Mouse (Mus musculus): ENCODE data around the gene Mtss1l. TPM values are rescaled to one million over a fixed set of nuclear protein-coding genes. Genes with fewer than 3 reads are reported as not detected.

The Mtss1l gene
- polyA plus RNA-seq (2015; fragmentation: Nextera tagmentation; extraction: Ambion mirVana): 11.1 and 11.5 TPM in 2 replicates

DNA sequence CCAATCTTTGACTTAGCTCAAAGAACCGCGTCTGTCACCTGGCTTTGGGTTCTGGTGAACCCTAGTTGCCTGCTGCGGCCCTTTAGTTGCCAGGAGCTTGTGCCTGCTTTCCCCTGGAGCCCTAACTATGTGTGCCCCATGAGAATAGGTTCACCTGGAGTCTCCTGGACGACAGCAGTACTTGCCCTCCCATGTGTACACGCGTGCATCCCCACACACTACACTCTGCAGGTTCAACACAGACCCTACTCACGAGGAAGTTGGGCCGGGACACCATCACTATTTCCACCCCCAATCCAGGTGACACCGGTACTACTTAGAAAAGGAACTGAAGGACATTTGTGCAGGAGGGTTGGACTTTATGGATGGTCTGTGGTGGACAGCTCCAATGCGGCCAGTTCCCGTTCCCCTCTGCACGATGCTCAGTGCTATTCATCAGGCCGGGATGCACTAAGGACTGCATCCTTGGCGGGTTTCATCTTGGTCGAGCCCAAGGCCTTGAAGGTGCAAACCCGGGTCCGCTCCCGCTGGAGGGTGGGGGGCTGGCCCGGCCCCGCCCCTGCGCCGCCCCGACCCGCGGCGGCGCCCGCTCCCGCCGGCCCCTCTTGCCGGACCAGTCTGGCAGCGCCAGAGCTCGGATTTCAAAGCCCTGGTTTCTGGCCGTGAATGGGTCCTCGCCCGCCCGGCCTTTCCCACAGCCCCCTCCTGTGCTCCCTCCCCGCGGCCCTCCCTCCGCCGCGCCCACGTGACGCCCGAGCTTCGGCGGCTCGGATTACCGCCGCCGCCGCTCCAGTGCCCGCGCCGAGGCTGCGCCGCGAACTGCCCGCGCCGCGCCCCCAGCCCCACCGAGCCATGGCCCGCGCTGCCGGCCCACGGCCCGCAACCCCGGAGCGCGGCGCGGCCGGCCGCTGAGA, at the start of gene Mtss1l:
Gene Mtss1l (plus strand): TSS at position 792 of the 914 bp plus-strand sequence.
- Histone ChIP-seq H3K4me3 (peak within 1 kb of the TSS; percentile 76), H3K36me3 (ENCODE audit: poor library complexity, severe bottlenecking) (peaks cover 13% of the 10 kb centered on the region; the same call in 1 of the 2 replicates), H3K27ac (peak within 1 kb of the TSS; percentile 82), H3K27me3 (no peaks in the 10 kb centered on the region), H3K4me1 (peaks cover 71% of the 10 kb centered on the region), H3K9me3 (replicated peaks) (no peaks in the 10 kb centered on the region), H3K4me2 (peak within 1 kb of the TSS; percentile 75), H3K9ac (peak within 1 kb of the TSS; percentile 92)
- ATAC-seq: peak; percentile 78
- 6% methylated on average over 35 of the region's 75 CpGs for WGBS

DNA sequence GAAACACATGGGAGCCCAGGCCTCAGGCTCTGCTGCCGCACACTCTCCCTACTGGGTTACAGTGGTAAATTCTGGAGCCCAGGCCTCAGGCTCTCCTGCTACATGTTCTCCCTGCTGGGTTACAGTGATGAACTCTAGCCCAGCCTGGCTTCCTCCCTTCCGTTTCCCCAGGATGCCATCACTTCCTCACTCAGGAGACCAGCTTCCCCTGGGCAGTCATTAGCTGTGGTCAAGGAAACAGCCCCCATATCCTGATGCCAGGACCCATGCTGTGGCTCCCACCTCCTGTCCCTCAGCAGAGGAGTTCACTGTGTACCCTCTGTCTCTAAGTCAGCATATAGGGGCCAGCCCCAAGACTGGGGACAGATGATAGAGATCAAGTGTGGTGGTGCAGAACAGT, 49.1 kb upstream of the Mtss1l start:
- no peak overlapping the region for H3K4me2 ChIP-seq
- no peaks in the 10 kb centered on the region; the same call in 1 of the 2 replicates for H3K4me1 ChIP-seq
- peaks cover 49% of the 10 kb centered on the region for H3K36me3 ChIP-seq (ENCODE audit: poor library complexity, severe bottlenecking)
- no peaks in the 10 kb centered on the region for H3K27me3 ChIP-seq
- no peaks in the 10 kb centered on the region for H3K9me3 ChIP-seq (replicated peaks)
- no peak overlapping the region for H3K4me3 ChIP-seq
- no peak overlapping the region for H3K9ac ChIP-seq
- H3K27ac ChIP-seq: no peak overlapping the region
- no peak for ATAC-seq
- 93% methylated on average over 2 of the region's 2 CpGs for WGBS

DNA sequence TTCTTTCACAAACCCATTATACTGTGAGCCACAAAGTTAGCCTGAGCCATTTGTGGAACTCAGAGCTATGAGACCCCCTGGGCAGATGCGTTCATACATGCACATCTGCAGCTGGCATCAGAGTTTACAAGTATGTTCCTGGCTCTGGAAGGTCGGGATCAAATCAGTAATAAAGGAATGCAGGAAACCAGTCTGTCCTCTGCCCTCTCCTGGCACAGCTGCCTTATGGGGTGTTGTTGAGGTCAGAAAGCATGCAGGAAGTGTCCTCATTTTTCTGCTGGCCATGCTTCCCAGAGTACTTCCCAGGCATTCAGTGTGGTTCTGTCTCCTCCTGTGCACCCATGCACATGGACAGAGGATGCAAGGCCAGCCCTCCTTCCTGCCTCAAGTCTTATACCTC, 48.1 kb upstream of the Mtss1l start:
- Histone ChIP-seq H3K9me3 (replicated peaks) (no peaks in the 10 kb centered on the region), H3K4me1 (no peaks in the 10 kb centered on the region; the same call in 1 of the 2 replicates), H3K4me2 (no peak overlapping the region), H3K27me3 (no peaks in the 10 kb centered on the region), H3K4me3 (no peak overlapping the region), H3K9ac (no peak overlapping the region), H3K27ac (no peak overlapping the region), H3K36me3 (ENCODE audit: poor library complexity, severe bottlenecking) (peaks cover 49% of the 10 kb centered on the region)
- 85% methylated on average over 2 of the region's 2 CpGs for whole genome bisulfite sequencing
- no peak for ATAC-seq

DNA sequence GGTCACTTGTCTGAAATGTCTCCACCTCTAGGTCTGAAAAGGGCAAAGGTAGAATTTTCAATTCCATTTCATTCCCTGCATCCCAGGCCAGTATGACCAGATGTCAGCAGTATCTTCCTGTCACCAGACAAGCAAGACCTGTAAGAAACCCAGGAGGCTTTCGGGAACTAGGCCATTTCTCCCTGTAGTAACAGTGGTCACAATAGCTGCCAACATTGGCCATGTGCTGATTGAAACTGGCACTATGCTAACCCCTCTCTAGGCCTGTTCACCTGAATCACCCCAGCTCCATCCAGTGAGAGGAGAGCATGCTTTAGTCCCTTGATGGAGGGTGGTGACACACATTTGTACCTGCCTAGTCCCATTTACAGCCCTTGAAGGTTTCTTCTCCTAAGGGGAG, 46.7 kb upstream of the Mtss1l start:
- no peak overlapping the region for H3K4me3 ChIP-seq
- H3K36me3 ChIP-seq (ENCODE audit: poor library complexity, severe bottlenecking): peaks cover 55% of the 10 kb centered on the region
- WGBS: 97% methylated on average over 1 of the region's 1 CpGs
- no peaks in the 10 kb centered on the region for H3K27me3 ChIP-seq
- H3K9me3 ChIP-seq (replicated peaks): no peaks in the 10 kb centered on the region
- no peak overlapping the region for H3K27ac ChIP-seq
- H3K4me2 ChIP-seq: no peak overlapping the region
- H3K9ac ChIP-seq: no peak overlapping the region
- H3K4me1 ChIP-seq: no peaks in the 10 kb centered on the region; the same call in 1 of the 2 replicates
- ATAC-seq: no peak

DNA sequence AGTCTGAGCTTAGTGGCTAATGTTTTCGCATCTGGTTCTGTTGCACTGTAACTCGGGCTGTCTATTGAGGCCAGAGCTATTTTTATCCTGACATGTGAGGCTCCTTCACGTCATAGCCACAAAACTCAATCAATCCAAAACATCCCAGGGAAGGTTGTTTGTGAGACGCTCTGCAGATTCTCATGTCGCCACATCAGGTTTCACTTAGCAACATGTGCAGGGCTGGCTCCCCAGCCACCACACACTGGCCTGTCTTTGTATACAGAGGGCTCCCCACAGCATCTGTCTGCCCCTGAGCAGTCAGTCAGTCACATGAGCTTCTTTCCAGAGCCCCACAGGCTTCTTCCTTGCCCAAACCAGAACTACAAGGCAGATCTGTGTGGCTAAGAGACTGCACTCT, 44.6 kb upstream of the Mtss1l start:
- no peak overlapping the region for H3K4me3 ChIP-seq
- no peaks in the 10 kb centered on the region for H3K9me3 ChIP-seq (replicated peaks)
- WGBS: 90% methylated on average over 5 of the region's 5 CpGs
- no peak overlapping the region for H3K4me2 ChIP-seq
- H3K9ac ChIP-seq: no peak overlapping the region; the same call in 1 of the 2 replicates
- H3K4me1 ChIP-seq: no peaks in the 10 kb centered on the region
- H3K27ac ChIP-seq: no peak overlapping the region
- no peak for ATAC-seq
- no peaks in the 10 kb centered on the region for H3K27me3 ChIP-seq
- H3K36me3 ChIP-seq (ENCODE audit: poor library complexity, severe bottlenecking): peaks cover 42% of the 10 kb centered on the region

DNA sequence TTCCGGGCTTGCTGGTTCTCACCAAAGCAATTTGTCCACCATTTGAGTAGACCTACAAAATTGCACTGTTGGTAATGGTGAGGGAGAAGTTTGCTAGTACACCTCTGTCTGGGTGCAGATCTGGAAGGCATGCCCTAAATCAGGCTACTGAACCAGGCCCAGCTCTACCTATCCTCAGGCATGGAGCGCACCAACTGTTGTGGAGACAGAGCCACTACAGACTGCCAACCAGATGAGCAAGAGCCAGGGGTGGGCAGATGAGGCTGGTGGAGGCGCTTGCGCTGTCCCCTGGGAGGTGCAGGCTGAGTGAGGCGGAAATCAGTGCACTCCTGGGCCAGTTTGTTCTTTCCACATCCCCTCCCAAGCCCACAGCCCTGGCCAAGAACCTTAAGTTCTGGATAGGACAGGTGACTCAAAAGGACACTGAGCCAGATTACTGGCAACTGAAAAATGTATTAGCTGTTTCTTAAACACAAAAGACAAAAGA, 44.1 kb upstream of the Mtss1l start:
- no peak overlapping the region for H3K9ac ChIP-seq
- no peak for ATAC-seq
- no peak overlapping the region for H3K4me2 ChIP-seq
- no peaks in the 10 kb centered on the region for H3K27me3 ChIP-seq
- H3K36me3 ChIP-seq (ENCODE audit: poor library complexity, severe bottlenecking): peaks cover 37% of the 10 kb centered on the region
- H3K9me3 ChIP-seq (replicated peaks): no peaks in the 10 kb centered on the region
- WGBS: 90% methylated on average over 5 of the region's 5 CpGs
- no peak overlapping the region for H3K4me3 ChIP-seq
- no peak overlapping the region for H3K27ac ChIP-seq
- no peaks in the 10 kb centered on the region for H3K4me1 ChIP-seq

DNA sequence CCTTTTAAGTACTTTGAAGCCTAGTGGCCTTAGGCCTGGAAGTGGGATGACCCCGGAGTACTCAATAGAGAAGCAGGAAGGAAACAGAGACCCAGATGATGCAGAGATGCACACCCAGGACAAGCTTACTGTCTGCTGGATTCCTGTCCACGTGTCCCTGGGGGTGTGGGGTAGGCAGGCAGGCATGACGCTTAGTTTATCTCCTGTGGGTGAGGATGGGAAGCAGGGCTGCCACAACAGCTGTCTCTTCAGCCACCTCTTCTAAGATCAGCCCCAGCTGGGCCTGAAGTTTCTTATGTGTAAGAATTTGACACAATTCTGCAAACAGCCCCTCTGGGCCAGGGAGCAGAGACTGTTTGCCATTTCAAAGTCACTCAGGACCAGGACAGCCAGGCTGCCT, 42.3 kb upstream of the Mtss1l start:
- no peaks in the 10 kb centered on the region for H3K27me3 ChIP-seq
- H3K4me2 ChIP-seq: no peak overlapping the region
- H3K27ac ChIP-seq: no peak overlapping the region
- no peaks in the 10 kb centered on the region for H3K9me3 ChIP-seq (replicated peaks)
- no peaks in the 10 kb centered on the region for H3K4me1 ChIP-seq
- peaks cover 44% of the 10 kb centered on the region for H3K36me3 ChIP-seq (ENCODE audit: poor library complexity, severe bottlenecking)
- no peak overlapping the region for H3K9ac ChIP-seq
- no peak overlapping the region for H3K4me3 ChIP-seq
- 66% methylated on average over 3 of the region's 3 CpGs for WGBS
- ATAC-seq: no peak

DNA sequence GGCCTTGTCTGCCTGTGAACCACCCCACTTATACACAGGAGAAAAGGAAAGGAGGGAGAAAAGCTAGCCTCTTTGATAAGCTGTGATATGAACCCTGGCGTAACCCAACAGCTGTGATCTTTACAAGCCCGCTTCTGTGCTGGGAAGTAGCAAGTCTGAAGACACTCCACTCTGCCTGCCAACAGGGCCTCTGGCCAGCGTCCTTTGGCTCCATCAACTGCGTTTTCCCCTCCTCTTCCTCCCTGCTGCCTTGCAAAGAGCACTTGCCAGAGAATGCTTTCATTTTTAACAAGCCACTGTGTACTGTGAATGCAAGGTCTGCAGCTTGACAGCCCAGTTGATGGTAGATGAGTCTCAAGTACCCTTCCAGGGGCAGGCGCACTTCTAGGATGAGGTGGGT, 33.5 kb upstream of the Mtss1l start:
- Histone ChIP-seq H3K4me1 (no peaks in the 10 kb centered on the region), H3K9ac (no peak overlapping the region), H3K4me3 (no peak overlapping the region), H3K4me2 (no peak overlapping the region), H3K27me3 (no peaks in the 10 kb centered on the region), H3K27ac (no peak overlapping the region), H3K36me3 (ENCODE audit: poor library complexity, severe bottlenecking) (peaks cover 84% of the 10 kb centered on the region), H3K9me3 (replicated peaks) (no peaks in the 10 kb centered on the region)
- 87% methylated on average over 5 of the region's 5 CpGs for WGBS
- ATAC-seq: no peak

DNA sequence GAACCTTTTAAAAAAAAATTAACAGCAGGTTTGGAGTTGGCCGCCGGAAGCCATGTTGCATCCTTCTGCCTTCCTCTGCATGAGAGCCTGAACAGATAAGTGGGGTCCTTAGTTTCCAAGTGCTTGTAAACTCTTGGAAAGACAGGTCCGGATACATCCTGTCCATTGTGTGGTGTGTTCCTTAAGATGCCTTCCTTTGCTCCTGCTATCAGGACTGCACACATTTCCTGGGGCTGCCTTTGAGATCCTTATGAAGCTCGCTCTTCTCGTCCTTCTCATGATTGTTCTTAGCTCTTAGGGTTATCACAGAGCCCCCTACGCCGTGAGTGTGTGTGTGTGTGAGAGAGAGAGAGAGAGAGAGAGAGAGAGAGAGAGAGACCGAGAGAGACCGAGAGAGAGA, 31.3 kb upstream of the Mtss1l start:
- WGBS: 92% methylated on average over 9 of the region's 9 CpGs
- H3K9me3 ChIP-seq (replicated peaks): no peaks in the 10 kb centered on the region
- no peaks in the 10 kb centered on the region for H3K27me3 ChIP-seq
- ATAC-seq: no peak
- no peak overlapping the region for H3K9ac ChIP-seq
- H3K4me3 ChIP-seq: no peak overlapping the region
- no peak overlapping the region for H3K27ac ChIP-seq
- H3K4me1 ChIP-seq: 0 out of 2 replicates have a peak, but pooled peaks cover 5% of the 10 kb centered on the region
- H3K4me2 ChIP-seq: no peak overlapping the region
- H3K36me3 ChIP-seq (ENCODE audit: poor library complexity, severe bottlenecking): peaks cover 70% of the 10 kb centered on the region

DNA sequence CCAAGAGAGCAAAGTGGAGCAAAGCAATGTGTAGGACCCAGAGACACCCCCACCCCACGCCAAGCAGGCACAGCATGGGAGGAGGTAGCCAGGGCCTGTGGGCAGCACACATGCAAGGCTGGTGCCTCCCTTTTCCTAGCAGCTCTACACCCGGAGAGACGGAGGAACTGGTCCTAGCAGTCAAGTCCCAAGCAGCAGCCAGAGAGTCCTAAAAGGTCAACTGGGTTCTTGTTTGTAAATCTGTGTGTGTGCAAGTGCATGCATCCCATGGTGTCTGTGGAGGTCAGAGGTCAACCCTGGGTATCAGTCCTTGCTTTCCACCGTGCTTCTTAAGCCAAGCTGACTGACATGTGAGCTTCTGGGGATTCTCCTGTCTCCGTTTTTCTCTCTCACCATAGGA, 27.1 kb upstream of the Mtss1l start:
- 70% methylated on average over 5 of the region's 5 CpGs for WGBS
- Histone ChIP-seq H3K4me1 (0 out of 2 replicates have a peak, but pooled peaks cover 12% of the 10 kb centered on the region), H3K27ac (no peak overlapping the region), H3K27me3 (no peaks in the 10 kb centered on the region), H3K4me3 (no peak overlapping the region), H3K9ac (no peak overlapping the region), H3K36me3 (ENCODE audit: poor library complexity, severe bottlenecking) (peaks cover 40% of the 10 kb centered on the region), H3K4me2 (no peak overlapping the region), H3K9me3 (replicated peaks) (no peaks in the 10 kb centered on the region)
- no peak for ATAC-seq

DNA sequence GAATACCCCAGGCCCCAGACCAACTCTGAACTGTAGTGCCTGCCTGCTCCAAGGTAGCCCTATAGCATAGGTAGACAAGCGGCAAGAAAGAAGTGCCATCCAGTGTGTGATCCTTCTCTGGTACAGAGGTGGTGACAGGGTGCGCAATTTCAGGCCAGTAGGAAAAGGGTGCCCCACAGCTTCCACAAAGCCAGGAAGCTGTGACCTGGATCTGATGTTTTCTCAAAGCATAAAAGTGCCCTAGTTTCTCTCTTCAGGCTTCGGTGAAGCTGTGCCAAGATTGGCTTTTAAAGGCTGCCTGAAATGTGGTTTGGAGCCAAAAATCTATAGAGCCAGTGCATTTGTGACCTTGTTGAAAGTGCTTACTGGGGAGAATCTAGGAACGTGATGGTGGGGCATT, 26.4 kb upstream of the Mtss1l start:
- 0 out of 2 replicates have a peak overlapping the region, but pooled peaks have one; percentile 16 for H3K27ac ChIP-seq
- WGBS: 83% methylated on average over 4 of the region's 4 CpGs
- ATAC-seq: no peak
- H3K4me3 ChIP-seq: no peak overlapping the region
- H3K9me3 ChIP-seq (replicated peaks): no peaks in the 10 kb centered on the region
- peaks cover 34% of the 10 kb centered on the region for H3K36me3 ChIP-seq (ENCODE audit: poor library complexity, severe bottlenecking)
- H3K9ac ChIP-seq: no peak overlapping the region
- no peaks in the 10 kb centered on the region for H3K27me3 ChIP-seq
- 0 out of 2 replicates have a peak, but pooled peaks cover 12% of the 10 kb centered on the region for H3K4me1 ChIP-seq
- H3K4me2 ChIP-seq: no peak overlapping the region

DNA sequence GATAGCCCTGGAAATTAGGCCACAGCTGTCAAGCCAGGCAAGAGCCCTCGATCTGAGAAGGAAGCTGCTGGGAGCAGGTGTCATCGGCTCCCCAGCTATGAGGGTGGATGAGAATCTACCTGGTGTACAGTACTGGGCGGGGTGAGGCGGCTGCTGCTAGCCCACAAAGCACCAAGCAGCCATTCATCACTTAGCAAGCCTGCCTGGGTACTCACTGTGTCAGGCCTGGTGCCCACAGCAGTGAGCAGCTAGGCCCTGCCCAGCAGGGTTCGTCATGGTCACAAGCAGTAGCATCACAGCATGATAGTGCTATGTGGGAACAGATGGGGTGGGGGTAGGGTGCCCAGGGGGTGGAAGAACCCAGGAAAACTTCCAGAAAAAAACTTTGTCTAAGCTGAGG, 25.8 kb upstream of the Mtss1l start:
- 83% methylated on average over 5 of the region's 5 CpGs for WGBS
- H3K27me3 ChIP-seq: no peaks in the 10 kb centered on the region
- H3K9me3 ChIP-seq (replicated peaks): no peaks in the 10 kb centered on the region
- H3K4me1 ChIP-seq: 0 out of 2 replicates have a peak, but pooled peaks cover 12% of the 10 kb centered on the region
- no peak overlapping the region for H3K27ac ChIP-seq
- H3K36me3 ChIP-seq (ENCODE audit: poor library complexity, severe bottlenecking): peaks cover 29% of the 10 kb centered on the region
- ATAC-seq: no peak
- H3K4me3 ChIP-seq: no peak overlapping the region
- no peak overlapping the region for H3K4me2 ChIP-seq
- no peak overlapping the region; the same call in 1 of the 2 replicates for H3K9ac ChIP-seq

Measured in forebrain, embryonic 13.5 days (tissue).